Mouse (Mus musculus): ENCODE data around the gene Prkci. TPM values are rescaled to one million over a fixed set of nuclear protein-coding genes. Genes with fewer than 3 reads are reported as not detected.

Prkci gene
- polyA plus RNA-seq, 1 experiment = 36.5 TPM

- 1% methylated on average over 28 of the region's 39 CpGs for WGBS
- no peak for DNase-seq
- Histone ChIP-seq H3K27ac (ENCODE audit: insufficient read depth, low read length) (peak overlapping the region; percentile 79), H3K4me3 (replicated peaks; ENCODE audit: insufficient read depth, low read depth, low read length) (peak overlapping the region; percentile 80), H3K27me3 (ENCODE audit: control insufficient read depth, insufficient read depth, low read length) (no peaks in the 10 kb centered on the region), H3K4me1 (ENCODE audit: control insufficient read depth, insufficient read depth, low read length) (no peaks in the 10 kb centered on the region)
- TF ChIP-seq POLR2A (IDR thresholded peaks at IDR 0.05; ENCODE audit: borderline replicate concordance, insufficient read depth, low read length) (no peak), CTCF (IDR thresholded peaks at IDR 0.05; ENCODE audit: borderline replicate concordance, insufficient read depth, low read depth, low read length) (no peak)
These were observed 99.6 kb downstream of the Prkci start for GRCm38 (mm10) chr3:31095179-31095490.

- H3K27ac ChIP-seq (ENCODE audit: insufficient read depth, low read length) = peak overlapping the region; percentile 55
- no peak for TF ChIP-seq CTCF (IDR thresholded peaks at IDR 0.05; ENCODE audit: borderline replicate concordance, insufficient read depth, low read depth, low read length)
- TF ChIP-seq POLR2A (IDR thresholded peaks at IDR 0.05; ENCODE audit: borderline replicate concordance, insufficient read depth, low read length) = no peak
- no peaks in the 10 kb centered on the region for H3K4me1 ChIP-seq (ENCODE audit: control insufficient read depth, insufficient read depth, low read length)
- under 1% methylated on average over 33 of the region's 33 CpGs for WGBS
- H3K27me3 ChIP-seq (ENCODE audit: control insufficient read depth, insufficient read depth, low read length) = no peaks in the 10 kb centered on the region
- H3K4me3 ChIP-seq (replicated peaks; ENCODE audit: insufficient read depth, low read depth, low read length) = peak overlapping the region; percentile 80
- DNase-seq = peak; percentile 65 to 68
These were observed 100.1 kb downstream of the Prkci start for GRCm38 (mm10) chr3:31095491-31096154.

- H3K27me3 ChIP-seq (ENCODE audit: control insufficient read depth, insufficient read depth, low read length) = no peaks in the 10 kb centered on the region
- H3K4me1 ChIP-seq (ENCODE audit: control insufficient read depth, insufficient read depth, low read length) = no peaks in the 10 kb centered on the region
- 48% methylated on average over 10 of the region's 10 CpGs for WGBS
- TF ChIP-seq POLR2A (IDR thresholded peaks at IDR 0.05; ENCODE audit: borderline replicate concordance, insufficient read depth, low read length) (no peak), CTCF (IDR thresholded peaks at IDR 0.05; ENCODE audit: borderline replicate concordance, insufficient read depth, low read depth, low read length) (no peak)
- no peak for DNase-seq
- peak overlapping the region; percentile 80 for H3K4me3 ChIP-seq (replicated peaks; ENCODE audit: insufficient read depth, low read depth, low read length)
- 0 out of 2 replicates have a peak overlapping the region, but pooled peaks have one; percentile 55 for H3K27ac ChIP-seq (ENCODE audit: insufficient read depth, low read length)
These were observed 100.9 kb downstream of the Prkci start for GRCm38 (mm10) chr3:31096155-31097101.

GRCm38 (mm10) chr3:31097102-31097720 is 101.7 kb downstream of the Prkci start:
- DNase-seq = no peak
- Histone ChIP-seq H3K27ac (ENCODE audit: insufficient read depth, low read length) (no peak overlapping the region), H3K4me1 (ENCODE audit: control insufficient read depth, insufficient read depth, low read length) (no peaks in the 10 kb centered on the region), H3K27me3 (ENCODE audit: control insufficient read depth, insufficient read depth, low read length) (no peaks in the 10 kb centered on the region), H3K4me3 (replicated peaks; ENCODE audit: insufficient read depth, low read depth, low read length) (no peak overlapping the region)
- WGBS = 64% methylated on average over 13 of the region's 13 CpGs
- TF ChIP-seq POLR2A (IDR thresholded peaks at IDR 0.05; ENCODE audit: borderline replicate concordance, insufficient read depth, low read length) (no peak), CTCF (IDR thresholded peaks at IDR 0.05; ENCODE audit: borderline replicate concordance, insufficient read depth, low read depth, low read length) (no peak)

GRCm38 (mm10) chr3:31097976-31098375 is 102.4 kb downstream of the Prkci start:
- Histone ChIP-seq H3K4me3 (replicated peaks; ENCODE audit: insufficient read depth, low read depth, low read length) (no peak overlapping the region), H3K27ac (ENCODE audit: insufficient read depth, low read length) (no peak overlapping the region), H3K4me1 (ENCODE audit: control insufficient read depth, insufficient read depth, low read length) (no peaks in the 10 kb centered on the region), H3K27me3 (ENCODE audit: control insufficient read depth, insufficient read depth, low read length) (no peaks in the 10 kb centered on the region)
- WGBS = 73% methylated on average over 11 of the region's 11 CpGs
- no peak for DNase-seq
- TF ChIP-seq CTCF (IDR thresholded peaks at IDR 0.05; ENCODE audit: borderline replicate concordance, insufficient read depth, low read depth, low read length) = no peak
- no peak for TF ChIP-seq POLR2A (IDR thresholded peaks at IDR 0.05; ENCODE audit: borderline replicate concordance, insufficient read depth, low read length)

- H3K27ac ChIP-seq (ENCODE audit: insufficient read depth, low read length) = no peak overlapping the region
- no peaks in the 10 kb centered on the region for H3K27me3 ChIP-seq (ENCODE audit: control insufficient read depth, insufficient read depth, low read length)
- H3K4me1 ChIP-seq (ENCODE audit: control insufficient read depth, insufficient read depth, low read length) = no peaks in the 10 kb centered on the region
- WGBS = 86% methylated on average over 1 of the region's 1 CpGs
- no peak overlapping the region for H3K4me3 ChIP-seq (replicated peaks; ENCODE audit: insufficient read depth, low read depth, low read length)
- no peak for DNase-seq
- TF ChIP-seq CTCF (IDR thresholded peaks at IDR 0.05; ENCODE audit: borderline replicate concordance, insufficient read depth, low read depth, low read length) = no peak
- TF ChIP-seq POLR2A (IDR thresholded peaks at IDR 0.05; ENCODE audit: borderline replicate concordance, insufficient read depth, low read length) = no peak
These were observed 103.0 kb downstream of the Prkci start for GRCm38 (mm10) chr3:31098556-31098955.

GRCm38 (mm10) chr3:31100026-31100425 is 104.5 kb downstream of the Prkci start:
- TF ChIP-seq CTCF (IDR thresholded peaks at IDR 0.05; ENCODE audit: borderline replicate concordance, insufficient read depth, low read depth, low read length) (no peak), POLR2A (IDR thresholded peaks at IDR 0.05; ENCODE audit: borderline replicate concordance, insufficient read depth, low read length) (no peak)
- no peak for DNase-seq
- H3K27ac ChIP-seq (ENCODE audit: insufficient read depth, low read length) = no peak overlapping the region
- no peak overlapping the region for H3K4me3 ChIP-seq (replicated peaks; ENCODE audit: insufficient read depth, low read depth, low read length)
- WGBS = 79% methylated on average over 5 of the region's 5 CpGs
- no peaks in the 10 kb centered on the region for H3K27me3 ChIP-seq (ENCODE audit: control insufficient read depth, insufficient read depth, low read length)
- H3K4me1 ChIP-seq (ENCODE audit: control insufficient read depth, insufficient read depth, low read length) = 0 out of 2 replicates have a peak, but pooled peaks cover 3% of the 10 kb centered on the region
